Mouse (Mus musculus): ENCODE results near the gene Slc25a10. TPM values are rescaled to one million over a fixed set of nuclear protein-coding genes. Genes with fewer than 3 reads are reported as not detected.

Slc25a10 gene
- polyA plus RNA-seq, 1 experiment from 2014 or later, result 99.7 TPM

DNA sequence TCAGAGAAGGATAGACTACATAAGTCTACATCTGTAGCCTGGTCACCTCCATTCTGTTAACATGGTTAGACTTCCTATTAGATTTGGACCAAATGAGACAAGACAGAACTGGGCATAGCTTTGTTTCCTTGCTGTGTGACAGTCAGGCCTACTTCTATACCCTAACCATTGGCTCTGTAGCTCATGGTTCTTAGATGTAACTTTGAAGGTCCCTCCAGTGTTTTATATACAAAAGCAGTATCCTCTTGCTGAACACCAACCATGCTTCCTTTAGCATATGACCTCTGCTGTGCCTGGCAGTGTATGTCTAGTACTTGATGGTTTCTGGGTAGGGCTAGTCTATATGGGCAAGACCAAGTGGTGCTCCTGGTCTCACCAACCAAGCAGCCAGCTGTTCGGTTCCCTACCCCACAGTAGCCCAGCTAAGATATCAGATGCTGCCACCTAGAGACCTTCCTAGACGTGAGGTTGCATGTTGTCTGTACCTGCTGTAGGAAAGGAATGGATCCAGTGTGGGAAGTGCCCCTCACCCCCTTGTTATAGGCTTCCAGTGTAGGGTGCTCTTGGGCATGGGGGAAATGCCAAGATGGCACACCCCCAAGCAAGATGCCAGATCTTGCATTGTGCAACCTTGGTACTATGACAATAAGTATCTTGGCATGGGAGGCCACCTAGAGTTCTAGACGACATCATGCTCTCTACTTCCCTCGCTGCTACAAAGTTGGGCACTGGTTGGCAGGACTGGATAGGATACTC, 1.2 kb upstream of the Slc25a10 start:
- Histone ChIP-seq H3K4me2 (ENCODE audit: low read depth, low read length) (peak overlapping the region; percentile 91; the same call in 1 of the 2 replicates), H3K9me3 (ENCODE audit: low read length) (no peaks in the 10 kb centered on the region), H3K27ac (ENCODE audit: low read depth) (peak overlapping the region; percentile 88), H3K27me3 (ENCODE audit: insufficient read depth, low read length) (no peaks in the 10 kb centered on the region), H3K9ac (replicated peaks) (no peak overlapping the region), H3K4me3 (ENCODE audit: low read depth, low read length) (no peak overlapping the region), H3K4me1 (ENCODE audit: insufficient read depth) (peaks cover 37% of the 10 kb centered on the region), H3K36me3 (replicated peaks; ENCODE audit: insufficient read depth, low read length) (peaks cover 26% of the 10 kb centered on the region)
- TF ChIP-seq CTCF (IDR thresholded peaks at IDR 0.05; ENCODE audit: low read depth) (peak; percentile 16; the same call in 1 of the 2 replicates), EP300 (IDR thresholded peaks at IDR 0.05; ENCODE audit: low read depth) (no peak)
- DNase-seq (no peak), ATAC-seq (no peak)
- WGBS (ENCODE audit: insufficient replicate concordance), result 39% methylated on average over 4 of the region's 4 CpGs

DNA sequence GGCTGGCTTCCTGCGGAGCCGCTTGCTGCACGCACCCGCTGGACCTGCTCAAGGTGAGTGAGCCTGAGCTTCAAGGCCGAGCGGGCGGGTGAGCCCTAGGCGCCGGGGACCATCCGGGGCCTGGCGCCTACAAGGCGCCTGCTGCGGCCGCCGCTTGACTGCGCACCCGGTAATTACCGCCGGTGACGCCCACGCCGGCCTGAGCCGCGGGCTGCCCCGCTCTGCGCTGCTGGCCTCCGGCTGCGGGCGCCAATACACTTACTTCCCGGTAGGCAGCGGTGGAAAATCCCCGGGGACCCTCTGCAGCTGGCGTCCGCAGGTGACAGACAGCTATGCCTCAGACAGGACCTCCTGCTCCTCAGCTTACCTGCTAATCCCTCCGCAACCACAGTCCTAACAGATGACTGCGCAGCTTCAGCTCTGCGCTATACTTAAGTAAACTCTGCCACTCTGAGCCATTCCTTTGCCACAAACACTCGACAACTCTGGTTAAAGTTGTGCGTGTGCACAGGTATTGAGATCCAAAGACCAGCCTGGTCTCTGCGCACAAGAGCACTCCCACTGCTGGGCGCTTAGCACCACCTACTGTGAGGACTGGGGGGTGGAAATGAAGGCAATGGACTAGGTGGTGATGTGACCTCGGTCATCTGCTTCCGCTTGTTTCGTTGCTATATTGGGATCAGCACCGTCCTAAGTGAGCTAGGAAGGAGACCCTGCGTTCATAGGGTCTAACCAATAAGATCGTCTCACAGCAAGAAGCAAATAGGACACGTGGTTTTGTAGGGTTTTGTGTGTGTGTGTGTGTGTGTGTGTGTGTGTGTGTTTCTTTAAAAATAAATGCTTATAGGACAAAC, 611 bp downstream of the Slc25a10 start:
- Histone ChIP-seq H3K4me1 (ENCODE audit: insufficient read depth) (peaks cover 33% of the 10 kb centered on the region), H3K27ac (ENCODE audit: low read depth) (peak overlapping the region; percentile 88), H3K9ac (replicated peaks) (peak overlapping the region; percentile 83), H3K9me3 (ENCODE audit: low read length) (no peaks in the 10 kb centered on the region), H3K27me3 (ENCODE audit: insufficient read depth, low read length) (no peaks in the 10 kb centered on the region), H3K4me3 (ENCODE audit: low read depth, low read length) (peak overlapping the region; percentile 71), H3K36me3 (replicated peaks; ENCODE audit: insufficient read depth, low read length) (peaks cover 29% of the 10 kb centered on the region), H3K4me2 (ENCODE audit: low read depth, low read length) (peak overlapping the region; percentile 91)
- DNase-seq, result peak; percentile 68
- TF ChIP-seq EP300 (IDR thresholded peaks at IDR 0.05; ENCODE audit: low read depth) (no peak), CTCF (IDR thresholded peaks at IDR 0.05; ENCODE audit: low read depth) (peak; percentile 69)
- ATAC-seq, result peak; percentile 28
- WGBS (ENCODE audit: insufficient replicate concordance), result under 1% methylated on average over 47 of the region's 48 CpGs

DNA sequence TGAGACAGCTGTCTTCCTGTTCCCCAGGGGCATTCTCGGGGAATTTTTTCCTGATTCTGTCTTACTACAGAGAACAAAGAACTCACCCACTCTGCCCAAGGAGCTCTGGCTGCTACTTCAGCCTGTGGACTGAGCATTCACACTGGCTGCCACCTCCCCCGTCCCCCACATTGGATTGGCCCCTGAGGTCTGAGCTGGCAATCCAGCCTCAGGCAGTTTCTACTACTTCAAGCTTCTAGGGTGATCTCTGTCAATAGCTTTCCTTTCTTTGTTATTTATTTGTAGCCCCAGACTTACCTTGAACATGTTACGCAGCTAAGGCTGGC, 1.2 kb downstream of the Slc25a10 start:
- no peak for DNase-seq
- H3K9ac ChIP-seq (replicated peaks), result peak overlapping the region; percentile 83
- WGBS (ENCODE audit: insufficient replicate concordance), result 31% methylated on average over 3 of the region's 3 CpGs
- no peaks in the 10 kb centered on the region for H3K27me3 ChIP-seq (ENCODE audit: insufficient read depth, low read length)
- TF ChIP-seq CTCF (IDR thresholded peaks at IDR 0.05; ENCODE audit: low read depth) (no peak), EP300 (IDR thresholded peaks at IDR 0.05; ENCODE audit: low read depth) (no peak)
- ATAC-seq, result no peak
- peak overlapping the region; percentile 71 for H3K4me3 ChIP-seq (ENCODE audit: low read depth, low read length)
- H3K4me1 ChIP-seq (ENCODE audit: insufficient read depth), result peaks cover 33% of the 10 kb centered on the region
- peak overlapping the region; percentile 91 for H3K4me2 ChIP-seq (ENCODE audit: low read depth, low read length)
- H3K27ac ChIP-seq (ENCODE audit: low read depth), result peak overlapping the region; percentile 88
- H3K9me3 ChIP-seq (ENCODE audit: low read length), result no peaks in the 10 kb centered on the region
- H3K36me3 ChIP-seq (replicated peaks; ENCODE audit: insufficient read depth, low read length), result peaks cover 26% of the 10 kb centered on the region

DNA sequence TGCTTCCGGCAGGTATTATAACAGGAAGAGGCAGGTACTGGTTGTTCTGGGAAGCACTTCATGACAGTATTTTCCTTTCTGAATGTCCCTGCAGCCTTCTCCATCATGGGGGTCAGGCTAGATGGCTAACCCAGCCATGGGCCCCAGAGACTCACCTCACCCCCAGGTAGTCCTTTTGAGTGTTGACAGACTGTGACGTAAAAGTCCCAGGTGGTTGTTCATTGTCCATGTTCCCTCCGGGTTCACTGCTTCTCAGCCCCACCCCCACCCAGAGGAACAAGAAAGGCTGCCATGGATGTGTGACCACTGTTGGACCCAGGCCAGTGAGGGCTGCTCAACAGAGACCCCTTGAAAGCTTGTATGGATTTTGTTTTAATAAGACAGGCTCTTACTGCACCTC, 1.7 kb downstream of the Slc25a10 start:
- H3K9ac ChIP-seq (replicated peaks), result peak overlapping the region; percentile 28
- peak overlapping the region; percentile 71; the same call in 1 of the 2 replicates for H3K4me3 ChIP-seq (ENCODE audit: low read depth, low read length)
- no peaks in the 10 kb centered on the region for H3K9me3 ChIP-seq (ENCODE audit: low read length)
- peaks cover 26% of the 10 kb centered on the region for H3K36me3 ChIP-seq (replicated peaks; ENCODE audit: insufficient read depth, low read length)
- ATAC-seq (no peak), DNase-seq (no peak)
- peak overlapping the region; percentile 88; the same call in 1 of the 2 replicates for H3K27ac ChIP-seq (ENCODE audit: low read depth)
- no peak for TF ChIP-seq CTCF (IDR thresholded peaks at IDR 0.05; ENCODE audit: low read depth)
- TF ChIP-seq EP300 (IDR thresholded peaks at IDR 0.05; ENCODE audit: low read depth), result no peak
- 57% methylated on average over 3 of the region's 3 CpGs for WGBS (ENCODE audit: insufficient replicate concordance)
- H3K27me3 ChIP-seq (ENCODE audit: insufficient read depth, low read length), result no peaks in the 10 kb centered on the region
- peak overlapping the region; percentile 91 for H3K4me2 ChIP-seq (ENCODE audit: low read depth, low read length)
- peaks cover 33% of the 10 kb centered on the region for H3K4me1 ChIP-seq (ENCODE audit: insufficient read depth)

DNA sequence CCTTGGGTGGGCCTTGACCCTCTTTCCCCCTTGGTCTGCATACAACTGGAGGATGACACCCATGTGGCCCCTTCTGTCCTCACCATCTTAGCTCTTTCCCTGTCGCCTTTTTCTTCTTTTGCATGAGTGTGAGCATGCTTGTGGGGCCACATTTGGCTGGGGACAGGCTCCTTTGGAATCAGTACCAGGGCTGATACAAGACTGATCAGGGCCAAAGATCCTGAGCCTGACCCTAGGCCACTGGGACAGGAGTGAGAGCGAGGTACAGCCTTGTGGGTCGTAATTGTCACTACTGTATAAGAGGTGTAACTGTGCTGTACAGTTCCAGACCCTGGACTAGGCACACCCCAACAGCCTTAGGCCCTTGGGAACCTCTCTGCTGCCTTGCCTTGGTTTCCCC, 2.3 kb downstream of the Slc25a10 start:
- Histone ChIP-seq H3K9me3 (ENCODE audit: low read length) (no peaks in the 10 kb centered on the region), H3K4me2 (ENCODE audit: low read depth, low read length) (peak overlapping the region; percentile 91; the same call in 1 of the 2 replicates), H3K27ac (ENCODE audit: low read depth) (no peak overlapping the region), H3K4me3 (ENCODE audit: low read depth, low read length) (no peak overlapping the region), H3K9ac (replicated peaks) (no peak overlapping the region), H3K4me1 (ENCODE audit: insufficient read depth) (peaks cover 33% of the 10 kb centered on the region), H3K27me3 (ENCODE audit: insufficient read depth, low read length) (no peaks in the 10 kb centered on the region), H3K36me3 (replicated peaks; ENCODE audit: insufficient read depth, low read length) (peaks cover 21% of the 10 kb centered on the region)
- DNase-seq (no peak), ATAC-seq (no peak)
- WGBS (ENCODE audit: insufficient replicate concordance), result 77% methylated on average over 3 of the region's 3 CpGs
- no peak for TF ChIP-seq CTCF (IDR thresholded peaks at IDR 0.05; ENCODE audit: low read depth)

DNA sequence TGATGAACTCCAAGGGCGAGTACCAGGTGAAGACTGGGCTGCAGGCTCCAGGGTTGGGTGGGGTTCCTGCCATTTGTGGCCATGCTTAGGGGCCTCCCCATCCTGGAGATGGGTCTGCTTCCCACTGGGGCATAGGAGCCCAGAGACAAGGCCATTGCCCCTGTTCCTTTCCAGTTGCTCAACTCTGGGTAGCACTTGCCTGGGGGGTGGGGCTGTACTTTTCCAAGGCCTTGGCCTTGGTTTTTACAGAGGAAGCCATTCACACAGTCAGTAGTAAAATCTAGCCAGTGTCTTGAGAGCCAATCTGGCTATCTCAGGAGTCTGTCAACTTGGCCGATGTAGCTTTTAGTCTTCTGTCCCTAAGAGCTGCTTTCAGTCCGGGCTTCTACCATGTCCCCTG, 5.8 kb downstream of the Slc25a10 start:
- no peak overlapping the region for H3K4me2 ChIP-seq (ENCODE audit: low read depth, low read length)
- H3K4me1 ChIP-seq (ENCODE audit: insufficient read depth), result peaks cover 15% of the 10 kb centered on the region
- no peaks in the 10 kb centered on the region for H3K27me3 ChIP-seq (ENCODE audit: insufficient read depth, low read length)
- TF ChIP-seq EP300 (IDR thresholded peaks at IDR 0.05; ENCODE audit: low read depth), result no peak
- no peak for TF ChIP-seq CTCF (IDR thresholded peaks at IDR 0.05; ENCODE audit: low read depth)
- ATAC-seq (no peak), DNase-seq (no peak)
- H3K27ac ChIP-seq (ENCODE audit: low read depth), result no peak overlapping the region
- no peak overlapping the region for H3K9ac ChIP-seq (replicated peaks)
- no peaks in the 10 kb centered on the region for H3K9me3 ChIP-seq (ENCODE audit: low read length)
- peaks cover 20% of the 10 kb centered on the region for H3K36me3 ChIP-seq (replicated peaks; ENCODE audit: insufficient read depth, low read length)
- 80% methylated on average over 3 of the region's 3 CpGs for WGBS (ENCODE audit: insufficient replicate concordance)
- H3K4me3 ChIP-seq (ENCODE audit: low read depth, low read length), result no peak overlapping the region
